Mouse (Mus musculus): ENCODE measurements at regions not wholly inside any gene's neighbourhood (a gene's known extent, or its start where the extent isn't known, plus 50 kb on each side); places are given as distances from the start of the nearest gene placed in this dataset.
"Not testable (repeated sequence)": the region's sequence is repeated elsewhere in the genome, so short reads cannot be mapped to it uniquely, and the experiment has no call there.

DNA sequence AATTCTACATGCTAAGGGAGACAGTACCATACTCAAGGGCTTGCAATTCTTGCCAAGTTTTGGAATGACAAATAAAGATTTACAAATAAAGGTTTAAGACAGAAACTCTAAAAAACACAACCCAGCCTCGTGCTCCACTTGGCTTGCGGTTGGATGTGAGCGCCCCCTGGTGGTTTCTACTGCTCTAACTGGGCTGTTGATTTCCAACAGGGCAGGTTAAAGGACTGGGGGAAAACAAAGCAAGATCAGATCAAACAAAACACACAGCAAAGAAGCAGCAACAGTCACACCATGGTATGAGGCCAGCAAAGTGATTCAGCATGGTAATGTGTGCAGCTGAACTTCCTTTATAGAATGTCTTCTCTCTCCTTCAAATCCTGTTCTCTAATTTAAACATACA, 339.2 kb downstream of the Adam3 start:
- no peak overlapping the region for H3K4me3 ChIP-seq
- no peaks in the 10 kb centered on the region for H3K9me3 ChIP-seq
- peak; percentile 80 for DNase-seq (ENCODE audit: low spot score)
- no peak overlapping the region for H3K27ac ChIP-seq
- H3K27me3 ChIP-seq (ENCODE audit: insufficient read depth, poor library complexity, severe bottlenecking), result no peaks in the 10 kb centered on the region
- WGBS, result 7% methylated on average over 3 of the region's 3 CpGs
- no peaks in the 10 kb centered on the region for H3K36me3 ChIP-seq
- H3K4me1 ChIP-seq (replicated peaks), result 0 out of 2 replicates have a peak, but pooled peaks cover 4% of the 10 kb centered on the region

- Histone ChIP-seq H3K27me3 (ENCODE audit: insufficient read depth, poor library complexity, severe bottlenecking) (no peaks in the 10 kb centered on the region), H3K27ac (no peak overlapping the region), H3K9me3 (no peaks in the 10 kb centered on the region), H3K4me3 (no peak overlapping the region), H3K36me3 (no peaks in the 10 kb centered on the region), H3K4me1 (replicated peaks) (0 out of 2 replicates have a peak, but pooled peaks cover 4% of the 10 kb centered on the region)
- no peak for DNase-seq (ENCODE audit: low spot score)
- WGBS, result 75% methylated on average over 8 of the region's 8 CpGs
These were observed 341.7 kb downstream of the Adam3 start for GRCm38 (mm10) chr8:24383963-24384435.

GRCm38 (mm10) chr8:24383130-24383962, 342.3 kb downstream of the Adam3 start:
- DNase-seq (ENCODE audit: low spot score), result no peak
- Histone ChIP-seq H3K36me3 (no peaks in the 10 kb centered on the region), H3K9me3 (no peaks in the 10 kb centered on the region), H3K27me3 (ENCODE audit: insufficient read depth, poor library complexity, severe bottlenecking) (no peaks in the 10 kb centered on the region), H3K4me3 (no peak overlapping the region), H3K4me1 (replicated peaks) (0 out of 2 replicates have a peak, but pooled peaks cover 4% of the 10 kb centered on the region), H3K27ac (no peak overlapping the region)
- 84% methylated on average over 14 of the region's 14 CpGs for WGBS

- Histone ChIP-seq H3K27me3 (ENCODE audit: insufficient read depth, poor library complexity, severe bottlenecking) (no peaks in the 10 kb centered on the region), H3K36me3 (no peaks in the 10 kb centered on the region), H3K27ac (no peak overlapping the region), H3K9me3 (no peaks in the 10 kb centered on the region), H3K4me1 (replicated peaks) (0 out of 2 replicates have a peak, but pooled peaks cover 4% of the 10 kb centered on the region), H3K4me3 (no peak overlapping the region)
- 76% methylated on average over 3 of the region's 3 CpGs for WGBS
- no peak for DNase-seq (ENCODE audit: low spot score)
These were observed 343.9 kb downstream of the Adam3 start for GRCm38 (mm10) chr8:24381666-24382253.

- Histone ChIP-seq H3K4me1 (replicated peaks) (0 out of 2 replicates have a peak, but pooled peaks cover 4% of the 10 kb centered on the region), H3K9me3 (no peaks in the 10 kb centered on the region), H3K36me3 (no peaks in the 10 kb centered on the region), H3K4me3 (no peak overlapping the region), H3K27ac (no peak overlapping the region), H3K27me3 (ENCODE audit: insufficient read depth, poor library complexity, severe bottlenecking) (no peaks in the 10 kb centered on the region)
- DNase-seq (ENCODE audit: low spot score), result no peak
These were observed 347.6 kb downstream of the Adam3 start for GRCm38 (mm10) chr8:24378070-24378469.

DNA sequence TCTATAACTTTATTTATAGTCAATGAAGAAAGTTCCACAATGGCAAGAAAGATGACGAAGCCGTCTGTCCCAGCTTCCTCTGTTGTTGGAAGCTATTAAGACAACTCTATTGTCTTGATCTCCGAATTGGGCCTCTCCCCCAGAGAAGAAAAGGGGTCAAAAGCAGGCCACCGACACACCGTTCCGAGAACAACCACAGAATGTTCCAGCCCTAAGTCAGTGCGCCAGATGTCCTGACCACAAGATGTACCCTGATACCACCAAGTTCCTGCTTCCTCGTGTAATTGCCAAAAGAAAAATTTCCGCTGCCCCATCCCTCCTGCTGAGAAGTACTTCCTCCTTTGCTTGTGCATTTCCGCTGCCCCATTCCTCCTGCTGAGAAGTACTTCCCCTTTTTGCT, 348.8 kb downstream of the Adam3 start:
- not testable (repeated sequence) for H3K4me3 ChIP-seq; H3K36me3 ChIP-seq; H3K9me3 ChIP-seq; H3K4me1 ChIP-seq (replicated peaks); H3K27me3 ChIP-seq (ENCODE audit: insufficient read depth, poor library complexity, severe bottlenecking); H3K27ac ChIP-seq; DNase-seq (ENCODE audit: low spot score)
- WGBS, result 88% methylated on average over 10 of the region's 10 CpGs

GRCm38 (mm10) chr8:24374503-24374902, 351.1 kb downstream of the Adam3 start:
- H3K36me3 ChIP-seq, result no peaks in the 10 kb centered on the region
- H3K27ac ChIP-seq, result no peak overlapping the region
- H3K4me1 ChIP-seq (replicated peaks), result no peaks in the 10 kb centered on the region
- H3K4me3 ChIP-seq, result no peak overlapping the region
- H3K27me3 ChIP-seq (ENCODE audit: insufficient read depth, poor library complexity, severe bottlenecking), result no peaks in the 10 kb centered on the region
- 82% methylated on average over 1 of the region's 1 CpGs for WGBS
- no peak for DNase-seq (ENCODE audit: low spot score)
- H3K9me3 ChIP-seq, result no peaks in the 10 kb centered on the region

GRCm38 (mm10) chr8:24372068-24372467, 353.6 kb downstream of the Adam3 start:
- WGBS, result 88% methylated on average over 4 of the region's 4 CpGs

GRCm38 (mm10) chr8:24366000-24366399, 359.7 kb downstream of the Adam3 start:
- H3K36me3 ChIP-seq, result no peaks in the 10 kb centered on the region
- H3K4me1 ChIP-seq (replicated peaks), result peaks cover 10% of the 10 kb centered on the region; the same call in 1 of the 2 replicates
- no peak for DNase-seq (ENCODE audit: low spot score)
- H3K27ac ChIP-seq, result no peak overlapping the region
- no peaks in the 10 kb centered on the region for H3K27me3 ChIP-seq (ENCODE audit: insufficient read depth, poor library complexity, severe bottlenecking)
- no peaks in the 10 kb centered on the region for H3K9me3 ChIP-seq
- H3K4me3 ChIP-seq, result no peak overlapping the region

More at GRCm38 (mm10) chr8:24372068-24372467, 353.6 kb downstream of the Adam3 start:
- Histone ChIP-seq H3K27ac (no peak overlapping the region), H3K36me3 (no peaks in the 10 kb centered on the region), H3K4me1 (replicated peaks) (peaks cover 10% of the 10 kb centered on the region; the same call in 1 of the 2 replicates), H3K27me3 (ENCODE audit: insufficient read depth, poor library complexity, severe bottlenecking) (no peaks in the 10 kb centered on the region), H3K4me3 (no peak overlapping the region), H3K9me3 (no peaks in the 10 kb centered on the region)
- DNase-seq (ENCODE audit: low spot score), result no peak

DNA sequence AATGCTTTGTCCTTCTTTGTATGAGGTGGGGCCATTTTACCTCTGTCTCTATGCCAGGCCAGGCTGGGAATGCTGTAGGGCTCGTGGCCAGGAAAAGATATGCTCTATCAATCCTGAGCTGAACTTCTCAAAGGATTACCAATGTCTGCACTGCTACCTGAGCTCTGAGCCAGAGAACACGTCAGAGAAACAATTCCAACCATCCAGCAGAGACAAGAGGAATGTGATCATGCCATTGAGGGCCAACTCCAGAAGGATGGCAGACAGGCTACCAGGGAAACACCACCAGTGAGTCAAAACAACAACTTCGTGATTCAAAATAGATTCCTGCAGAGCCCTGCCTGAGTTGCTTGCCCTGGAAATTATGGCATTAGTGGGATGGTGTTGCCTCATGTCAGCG, 361.0 kb downstream of the Adam3 start:
- Histone ChIP-seq H3K27me3 (ENCODE audit: insufficient read depth, poor library complexity, severe bottlenecking) (no peaks in the 10 kb centered on the region), H3K36me3 (no peaks in the 10 kb centered on the region), H3K4me1 (replicated peaks) (peaks cover 10% of the 10 kb centered on the region; the same call in 1 of the 2 replicates), H3K27ac (no peak overlapping the region), H3K4me3 (no peak overlapping the region), H3K9me3 (peaks cover 5% of the 10 kb centered on the region; the same call in 1 of the 2 replicates)
- no peak for DNase-seq (ENCODE audit: low spot score)
- WGBS, result 78% methylated on average over 4 of the region's 4 CpGs

DNA sequence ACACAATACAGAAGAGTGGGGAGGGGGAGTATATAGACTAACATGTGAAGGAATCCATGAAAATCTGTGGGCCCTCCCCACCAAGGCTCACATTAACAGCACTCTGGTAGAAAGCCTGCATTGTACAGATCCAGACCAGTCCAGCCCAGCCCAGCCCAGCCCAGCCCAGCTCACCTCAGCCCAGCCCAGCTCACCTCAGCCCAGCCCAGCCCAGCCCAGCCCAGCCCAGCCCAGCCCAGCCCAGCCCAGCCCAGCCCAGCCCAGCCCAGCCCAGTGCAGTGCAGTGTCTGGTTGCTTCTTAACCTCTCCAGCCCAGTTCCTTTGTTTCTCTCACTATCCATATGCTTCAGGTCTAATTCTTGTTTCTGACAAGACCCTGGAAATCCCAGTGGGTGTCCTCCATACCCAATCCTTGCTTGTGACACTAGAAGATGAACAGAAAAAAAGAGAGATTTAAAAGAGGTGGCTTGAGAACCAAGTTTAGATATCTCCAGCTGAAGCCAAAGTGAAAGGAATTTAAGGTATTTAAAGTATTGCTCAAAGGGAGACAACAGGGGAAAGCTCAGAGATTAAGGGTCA, 366.5 kb downstream of the Adam3 start:
- Histone ChIP-seq H3K27ac (no peak overlapping the region), H3K36me3 (no peaks in the 10 kb centered on the region), H3K4me3 (no peak overlapping the region), H3K27me3 (ENCODE audit: insufficient read depth, poor library complexity, severe bottlenecking) (no peaks in the 10 kb centered on the region), H3K9me3 (peaks cover 5% of the 10 kb centered on the region; the same call in 1 of the 2 replicates), H3K4me1 (replicated peaks) (no peaks in the 10 kb centered on the region)
- DNase-seq (ENCODE audit: low spot score), result no peak

- WGBS, result 86% methylated on average over 4 of the region's 4 CpGs
- no peaks in the 10 kb centered on the region for H3K27me3 ChIP-seq (ENCODE audit: insufficient read depth, poor library complexity, severe bottlenecking)
- H3K36me3 ChIP-seq, result no peaks in the 10 kb centered on the region
- peaks cover 2% of the 10 kb centered on the region; the same call in 1 of the 2 replicates for H3K9me3 ChIP-seq
- no peak overlapping the region for H3K4me3 ChIP-seq
- H3K27ac ChIP-seq, result no peak overlapping the region
- DNase-seq (ENCODE audit: low spot score), result no peak
- H3K4me1 ChIP-seq (replicated peaks), result peaks cover 8% of the 10 kb centered on the region
These were observed 370.5 kb downstream of the Adam3 start for GRCm38 (mm10) chr8:24355146-24355545.

GRCm38 (mm10) chr8:24353842-24354241, 371.8 kb downstream of the Adam3 start:
- WGBS, result 71% methylated on average over 7 of the region's 7 CpGs
- peaks cover 8% of the 10 kb centered on the region for H3K4me1 ChIP-seq (replicated peaks)
- H3K27ac ChIP-seq, result no peak overlapping the region
- no peaks in the 10 kb centered on the region for H3K27me3 ChIP-seq (ENCODE audit: insufficient read depth, poor library complexity, severe bottlenecking)
- H3K36me3 ChIP-seq, result no peaks in the 10 kb centered on the region
- H3K9me3 ChIP-seq, result no peaks in the 10 kb centered on the region
- no peak overlapping the region for H3K4me3 ChIP-seq
- DNase-seq (ENCODE audit: low spot score), result no peak
